Mouse (Mus musculus) C2C12 (cell line): Measurements from ENCODE around the gene Rorb.

ENCODE experiments used
- CTCF ChIP-seq: IDR thresholded peaks from one replicate; pipeline ENCODE4 v1.5.1; 2011; ENCODE audit not compliant: control insufficient read depth, insufficient read depth, insufficient read length
- MAX ChIP-seq: IDR thresholded peaks from one replicate; pipeline ENCODE4 v1.6.1; 2011; ENCODE audit warnings: mild to moderate bottlenecking, control low read depth
- MYOG ChIP-seq: IDR thresholded peaks from one replicate; pipeline ENCODE4 v1.6.1; 2011; ENCODE audit not compliant: control insufficient read depth, insufficient read length; ENCODE audit errors: extremely low read depth
- USF1 ChIP-seq: IDR thresholded peaks from one replicate; pipeline ENCODE4 v1.6.1; 2011; ENCODE audit warnings: low read depth, mild to moderate bottlenecking, control low read depth, moderate library complexity

- no peak for TF ChIP-seq CTCF
- no peak for TF ChIP-seq MYOG
- TF ChIP-seq USF1 = no peak
- no peak for TF ChIP-seq MAX
These were observed 221.8 kb downstream of the Rorb start for GRCm38 (mm10) chr19:18889117-18889627.
